Mouse (Mus musculus) frontal cortex, postnatal 10 days (tissue): ENCODE measurements around the gene Evc2.

Source experiments
- DNase-seq, 2 experiments: peaks; one replicate each; pipeline ENCODE4 v3.0.0; 2022; ENCODE audit warnings: low spot score in 2 of 2, mixed read lengths in 1 of 2

Gene Evc2

DNA sequence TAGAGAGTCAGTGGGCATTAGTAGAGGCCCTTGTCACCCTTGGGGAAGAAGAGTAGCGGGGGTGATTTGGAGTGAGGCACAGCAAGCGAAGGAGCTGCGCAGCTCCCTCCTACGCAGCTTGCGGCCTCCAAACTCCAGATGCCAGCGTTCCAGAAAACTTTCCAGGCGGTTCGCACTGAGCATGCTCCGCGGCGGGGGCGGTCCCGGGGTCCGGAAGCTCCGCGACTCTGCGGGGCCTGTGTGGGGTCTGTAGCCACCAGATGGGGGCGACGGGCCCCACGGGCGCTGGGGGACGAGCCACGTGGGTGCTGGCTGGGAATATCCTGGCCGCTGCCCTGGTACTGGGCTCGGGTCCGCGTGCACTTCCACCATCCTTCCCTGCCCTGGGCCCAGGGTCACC is at the start of gene Evc2:
TSS of gene Evc2 (plus strand) at position 212 of the 400 bp plus-strand sequence.
- DNase-seq, result peak; percentile 53 to 60

DNA sequence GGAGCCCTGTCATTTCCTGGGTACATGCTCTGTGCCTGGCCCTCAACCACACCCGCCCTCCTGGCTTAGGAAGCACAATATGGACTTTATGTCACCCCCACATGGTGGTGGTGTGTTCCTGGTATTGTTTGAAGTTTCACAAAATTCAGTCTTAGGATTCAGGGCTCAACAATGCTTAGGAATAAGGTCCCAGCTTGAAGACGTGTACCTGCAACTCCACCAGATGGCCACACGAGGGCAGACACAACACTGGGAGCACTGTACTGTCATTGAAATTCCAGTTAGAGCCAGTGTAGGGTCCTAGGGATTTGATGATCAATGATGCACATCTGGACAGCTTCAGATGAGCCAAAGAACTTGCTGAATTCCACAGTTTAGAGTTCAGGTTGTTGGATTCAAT is 49.1 kb upstream of the Evc2 start:
- DNase-seq, result no peak

DNA sequence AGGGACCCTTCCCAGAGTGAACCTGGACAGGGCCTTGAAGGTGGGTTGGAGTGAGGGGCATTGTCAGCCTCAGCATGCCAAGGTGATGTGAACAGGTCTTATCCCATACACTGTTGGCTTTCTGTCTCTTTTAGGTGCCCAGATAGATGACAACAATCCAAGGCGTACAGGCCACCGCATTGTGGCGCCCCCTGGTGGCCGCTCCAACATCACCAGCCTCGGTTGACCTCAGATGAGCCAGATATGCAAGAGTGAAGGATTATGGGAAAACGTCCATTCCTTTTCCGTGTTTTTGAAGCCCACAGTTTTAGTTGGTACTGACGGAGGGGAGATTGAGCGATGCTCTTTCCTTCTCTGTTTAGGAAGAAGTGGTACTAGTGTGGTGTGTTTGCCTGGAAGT is 47.3 kb upstream of the Evc2 start:
- peak in 1 of 2 experiments; percentile 39 for DNase-seq

DNA sequence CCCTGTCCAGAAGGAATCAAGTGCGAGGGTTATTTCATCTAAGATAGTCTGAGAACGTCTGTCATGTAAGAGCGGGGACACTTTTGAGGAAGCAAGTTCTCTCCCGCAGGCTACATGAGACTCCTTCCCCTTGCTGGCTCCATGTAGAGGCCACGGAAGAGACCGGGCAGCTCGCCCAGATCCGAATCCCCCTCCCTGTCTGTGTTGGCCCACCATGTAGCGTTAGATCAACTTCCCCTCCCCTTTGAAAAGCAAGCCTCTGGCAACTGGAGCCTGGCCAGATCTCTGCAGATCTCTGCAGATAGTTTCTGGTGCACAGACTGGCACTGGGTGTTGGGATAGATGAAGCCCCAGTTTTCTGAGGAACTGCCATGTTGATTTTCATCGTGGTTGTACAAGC is 41.6 kb upstream of the Evc2 start:
- peak in 1 of 2 experiments; percentile 26 for DNase-seq

- peak in 1 of 2 experiments; percentile 21 for DNase-seq
These were observed 39.9 kb upstream of the Evc2 start for GRCm38 (mm10) chr5:37298370-37298769.

- DNase-seq, result no peak
These were observed 28.3 kb upstream of the Evc2 start for GRCm38 (mm10) chr5:37310026-37310425.

GRCm38 (mm10) chr5:37312980-37313722 is 25.1 kb upstream of the Evc2 start:
- no peak for DNase-seq

DNA sequence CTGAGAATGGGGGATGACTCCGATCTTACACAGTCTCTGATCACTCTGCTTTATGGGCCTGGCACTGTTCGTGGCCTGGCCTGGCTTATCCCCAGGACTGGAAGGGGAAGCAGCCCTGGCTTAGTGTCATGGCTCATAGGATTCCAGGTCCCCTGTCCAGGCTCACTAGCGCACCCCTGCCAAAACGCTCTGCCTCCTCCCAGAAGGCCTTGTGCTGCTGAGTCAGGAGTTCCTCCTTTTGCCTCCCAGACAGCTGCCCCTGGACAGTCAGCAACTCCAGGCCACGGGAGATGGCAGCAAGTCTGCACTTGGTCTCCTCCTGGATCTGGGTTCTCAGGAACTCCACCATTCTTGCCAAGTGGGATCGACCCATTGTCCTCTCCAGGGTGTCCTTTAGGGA is 19.6 kb upstream of the Evc2 start:
- DNase-seq, result no peak

DNA sequence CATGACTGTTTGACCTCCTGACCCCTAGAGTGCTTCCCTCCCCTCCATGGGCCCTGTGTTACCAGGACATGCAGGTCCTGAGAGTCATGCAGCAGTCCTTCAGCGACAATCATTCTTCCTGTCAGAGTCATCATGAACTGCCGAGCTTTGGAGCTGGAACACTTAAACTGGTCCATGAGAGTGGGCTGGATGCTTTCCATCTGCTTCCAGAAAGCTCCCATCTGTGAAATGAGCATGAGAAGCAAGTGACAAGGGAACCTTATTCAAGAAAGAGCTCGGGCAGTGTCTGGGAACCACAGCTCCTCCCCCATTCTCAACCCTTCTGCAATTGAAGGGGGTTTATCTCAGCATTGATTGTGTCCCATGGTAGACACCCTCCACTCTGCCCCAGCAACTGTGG is 18.1 kb upstream of the Evc2 start:
- DNase-seq, result no peak

- no peak for DNase-seq
These were observed 17.5 kb upstream of the Evc2 start for GRCm38 (mm10) chr5:37320761-37321160.

GRCm38 (mm10) chr5:37326675-37327074 is 11.6 kb upstream of the Evc2 start:
- DNase-seq, result no peak

- DNase-seq, result no peak
These were observed 7.7 kb upstream of the Evc2 start for GRCm38 (mm10) chr5:37330449-37331132.

- no peak for DNase-seq
These were observed 7.2 kb upstream of the Evc2 start for GRCm38 (mm10) chr5:37331133-37331505.

- DNase-seq, result no peak
These were observed 6.2 kb upstream of the Evc2 start for GRCm38 (mm10) chr5:37332066-37332465.

GRCm38 (mm10) chr5:37335061-37335460 is 3.2 kb upstream of the Evc2 start:
- DNase-seq, result no peak

DNA sequence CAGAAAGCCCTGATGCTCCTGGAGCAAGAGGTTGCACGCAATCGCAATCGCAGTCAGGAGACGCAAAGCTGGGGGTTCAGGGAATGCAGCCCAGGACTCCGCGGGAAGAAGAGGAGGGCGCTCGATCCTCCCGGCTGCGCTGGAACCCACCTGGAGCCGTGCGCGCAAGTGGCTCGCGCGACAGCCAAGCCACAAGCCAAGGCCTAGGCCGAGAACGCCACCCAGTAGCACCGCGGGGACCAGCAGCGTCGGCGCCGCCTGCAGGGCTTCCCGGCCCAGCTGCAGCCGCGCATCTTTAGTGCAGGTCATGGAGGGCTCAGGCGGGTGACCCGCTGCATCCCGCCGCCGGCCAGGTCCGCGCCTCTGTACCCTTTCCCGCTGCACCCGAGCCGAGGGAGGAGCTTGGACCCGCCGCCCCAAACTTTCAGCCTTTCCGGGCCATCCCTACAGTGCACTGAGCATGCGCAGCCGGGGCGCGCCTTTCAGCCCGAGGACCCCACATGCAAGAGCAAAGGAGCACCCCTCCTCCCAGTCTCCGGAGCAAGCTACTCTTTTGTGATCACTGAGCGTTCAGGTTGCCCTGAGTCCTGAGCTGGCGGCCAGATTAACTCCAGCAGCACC is 1.7 kb upstream of the Evc2 start, which contains the start of gene Evc:
TSS of gene Evc (minus strand) at position 410 of the 621 bp plus-strand sequence.
- peak in 1 of 2 experiments; percentile 31 for DNase-seq

DNA sequence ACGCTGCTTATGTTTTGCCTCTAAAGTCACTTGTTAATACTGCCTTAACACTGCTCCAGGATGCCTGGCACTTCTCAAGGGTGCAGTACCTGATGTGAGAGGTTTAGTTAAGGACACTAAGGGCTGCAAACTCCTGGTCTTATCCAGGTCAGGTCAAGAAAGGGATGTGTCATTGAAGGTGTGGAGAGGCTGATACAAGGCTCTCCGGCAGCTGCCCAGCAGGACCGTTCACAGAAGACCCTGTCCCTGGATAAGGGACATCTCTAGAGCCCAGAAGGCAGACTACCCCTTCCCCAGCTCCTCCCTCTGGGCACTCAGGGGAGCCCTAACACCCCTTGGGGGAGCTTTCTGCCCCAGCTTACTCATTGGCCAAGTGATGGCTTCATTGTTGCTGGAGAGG is 603 bp upstream of the Evc2 start:
- no peak for DNase-seq

DNA sequence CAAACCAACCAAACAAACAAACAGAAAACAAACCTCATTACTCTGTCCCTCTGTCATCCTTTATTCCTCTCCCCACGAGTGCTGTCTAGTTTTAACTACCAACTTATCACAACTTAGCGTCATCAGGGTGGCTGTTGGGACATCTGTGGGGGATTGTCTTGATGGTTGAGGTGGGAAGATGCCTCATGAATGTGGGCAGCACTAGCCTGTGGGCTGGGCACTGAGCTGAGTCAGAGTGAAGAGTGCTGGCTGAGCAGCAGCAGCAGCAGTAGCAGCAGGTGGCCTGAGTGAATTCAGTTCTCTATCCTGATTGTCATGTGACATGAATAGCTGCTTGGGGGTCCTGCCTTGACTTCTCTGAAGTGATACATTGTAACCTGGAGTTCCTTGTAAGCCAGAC is 5.7 kb downstream of the Evc2 start:
- no peak for DNase-seq

DNA sequence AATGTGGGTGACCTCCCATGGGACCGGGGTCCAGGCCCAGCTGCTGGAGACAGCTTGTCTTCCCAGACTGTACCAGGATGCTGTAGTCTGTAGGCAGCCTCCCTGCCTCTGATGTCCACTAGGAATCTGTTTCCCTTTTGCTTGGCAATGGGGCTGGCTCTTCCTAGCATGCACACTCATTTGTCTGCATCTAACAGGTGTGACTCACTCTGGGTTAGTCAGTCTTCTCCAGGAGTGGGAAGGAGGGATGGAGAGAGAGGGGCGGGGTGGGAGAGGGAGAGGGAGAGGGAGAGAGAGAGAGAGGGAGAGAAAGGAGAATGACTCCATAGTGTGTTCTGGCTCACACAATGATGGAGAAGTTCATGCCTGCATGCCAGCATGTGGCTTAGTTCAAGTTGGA is 13.5 kb downstream of the Evc2 start:
- no peak for DNase-seq

GRCm38 (mm10) chr5:37354385-37354784 is 16.1 kb downstream of the Evc2 start:
- no peak for DNase-seq

DNA sequence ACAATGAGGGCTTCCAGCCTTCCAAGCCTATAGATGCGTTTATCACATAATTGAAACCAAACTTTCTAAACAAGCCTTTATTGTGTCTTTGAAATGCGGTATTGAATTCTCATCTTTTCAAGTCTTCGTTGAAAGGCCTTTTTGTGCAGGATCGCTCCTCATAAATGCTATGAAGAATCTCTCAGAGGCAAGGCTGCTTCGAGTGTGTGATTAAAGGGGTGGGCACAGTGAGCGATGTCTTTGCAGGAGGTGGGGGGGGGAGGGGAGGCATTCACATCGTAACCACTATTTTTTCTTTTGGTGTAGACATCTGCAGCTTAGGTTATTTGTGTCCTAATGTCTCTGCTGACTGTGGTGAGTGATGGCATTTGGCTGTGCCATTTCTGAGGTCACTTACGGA is 17.7 kb downstream of the Evc2 start:
- DNase-seq, result no peak

GRCm38 (mm10) chr5:37362618-37363017 is 24.3 kb downstream of the Evc2 start:
- DNase-seq, result no peak

- no peak for DNase-seq
These were observed 25.0 kb downstream of the Evc2 start for GRCm38 (mm10) chr5:37363284-37363683.
